Mouse (Mus musculus) 416B (cell line): ENCODE data around the gene Alox12e.
A peak's percentile ranks its signal among the peaks of the same experiment; 100 is the strongest.
"Not testable (repeated sequence)": the region's sequence is repeated elsewhere in the genome, so short reads cannot be mapped to it uniquely, and the experiment has no call there.

ENCODE experiments used
- DNase-seq: peaks from one replicate; pipeline ENCODE4 v3.0.0; 2011; ENCODE audit warnings: low read depth

Alox12e gene

GRCm38 (mm10) chr11:70322528-70322927, at the start of gene Alox12e:
Alox12e (minus strand) TSS chr11:70322628.
- DNase-seq: no peak

DNA sequence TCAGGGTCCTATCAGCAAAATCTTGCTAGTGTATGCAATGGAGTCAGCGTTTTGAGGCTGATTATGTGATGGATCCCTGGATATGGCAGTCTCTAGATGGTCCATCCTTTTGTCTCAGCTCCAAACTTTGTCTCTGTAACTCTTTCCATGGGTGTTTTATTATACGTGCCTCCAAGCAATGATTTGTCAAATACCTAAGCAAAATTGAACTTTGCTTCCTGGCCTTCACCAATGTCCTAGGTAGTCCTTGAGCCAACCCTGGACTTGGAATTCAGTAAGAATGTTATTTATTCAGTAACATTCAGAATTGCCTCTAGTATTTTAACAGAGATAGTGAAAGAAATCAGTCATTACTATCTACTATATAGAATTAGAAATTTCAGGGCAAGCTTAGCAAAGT, 46.2 kb upstream of the Alox12e start:
- not testable (repeated sequence) for DNase-seq

DNA sequence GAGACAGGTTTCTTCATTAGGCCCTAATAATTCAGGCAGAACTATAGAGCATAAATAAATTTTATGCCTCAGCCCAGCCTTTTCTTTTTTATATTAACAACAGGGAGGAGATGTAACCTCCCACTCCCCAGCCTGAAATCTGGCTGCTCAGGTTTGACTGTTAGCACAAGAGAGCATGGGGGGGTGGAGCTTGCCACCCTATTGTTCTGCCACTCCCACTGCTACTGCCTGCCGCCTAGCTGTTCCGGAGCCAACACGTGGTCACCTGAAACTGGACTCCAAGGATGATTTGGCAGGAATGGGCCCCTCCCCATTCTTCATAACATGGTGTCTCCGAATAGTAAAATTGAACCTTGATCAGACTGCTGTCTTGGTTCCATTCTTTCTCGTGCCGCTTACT, 45.3 kb upstream of the Alox12e start:
- DNase-seq: not testable (repeated sequence)

GRCm38 (mm10) chr11:70351868-70352267, 29.4 kb upstream of the Alox12e start, which contains the start of gene Alox15:
Alox15 (minus strand) TSS chr11:70352031.
- no peak for DNase-seq

GRCm38 (mm10) chr11:70348630-70349029, 26.2 kb upstream of the Alox12e start:
- no peak for DNase-seq

- DNase-seq: no peak
Observed at GRCm38 (mm10) chr11:70347861-70348260, 25.4 kb upstream of the Alox12e start.

DNA sequence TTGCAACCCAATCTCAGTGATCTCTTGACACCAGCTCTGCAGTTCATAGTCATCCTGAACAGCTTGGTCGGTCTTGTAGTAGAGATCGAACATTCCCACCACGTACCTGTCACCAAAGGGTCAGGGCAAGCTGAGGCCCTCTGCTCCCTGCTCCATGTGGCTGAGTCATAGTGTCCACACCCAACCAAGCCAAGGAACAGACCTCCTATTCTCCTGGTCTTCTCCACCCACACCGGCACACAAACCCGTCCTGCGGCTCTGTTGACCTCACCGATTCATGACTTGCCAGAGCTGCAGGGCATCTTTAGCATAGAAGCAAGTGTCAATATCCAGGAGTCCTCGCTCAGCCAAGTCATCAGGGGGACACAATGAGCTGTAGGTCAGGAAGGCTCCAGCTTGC, 23.1 kb upstream of the Alox12e start:
- DNase-seq: no peak

DNA sequence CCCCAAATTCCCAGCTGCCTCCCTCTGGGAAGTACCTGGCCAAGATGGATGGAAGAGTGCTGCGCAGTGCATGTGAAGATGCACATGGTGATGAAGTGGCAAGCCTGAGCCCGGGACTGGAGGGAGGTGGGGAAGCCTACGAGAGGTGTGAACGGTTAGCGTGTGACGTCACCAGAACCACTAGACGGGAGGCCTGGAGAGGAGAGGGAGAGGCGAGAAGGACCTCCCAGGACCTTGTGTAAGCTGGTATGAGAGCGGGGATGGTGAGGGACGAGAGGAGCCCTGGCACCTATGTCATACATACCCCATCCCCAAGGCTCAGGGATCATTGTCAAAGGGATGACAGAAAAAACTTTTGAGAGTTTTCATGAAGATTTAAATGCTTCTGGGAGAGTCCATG, 22.6 kb upstream of the Alox12e start:
- no peak for DNase-seq

DNA sequence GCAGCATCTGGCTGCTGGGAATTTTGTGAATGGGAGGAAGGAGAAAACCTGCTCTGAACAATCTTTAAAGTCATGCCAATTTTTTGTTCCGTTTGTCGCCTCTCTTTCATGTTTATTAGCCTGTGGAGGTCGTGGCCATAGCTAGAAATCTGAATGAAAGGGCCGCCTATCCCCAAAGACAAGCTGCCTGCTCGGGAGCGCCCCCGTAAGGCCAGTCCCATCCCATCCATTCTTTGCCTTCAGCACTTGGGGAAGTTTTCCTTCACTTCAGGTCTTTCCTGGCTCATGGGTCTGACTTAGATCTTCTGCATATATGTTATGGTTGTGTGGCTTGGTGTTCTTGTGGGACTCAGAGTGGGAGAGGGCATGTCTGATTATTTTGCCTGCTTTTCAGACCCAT, 17.1 kb upstream of the Alox12e start:
- DNase-seq: no peak

GRCm38 (mm10) chr11:70334477-70334876, 12.0 kb upstream of the Alox12e start:
- DNase-seq: peak; percentile 70

- DNase-seq: no peak
Observed at GRCm38 (mm10) chr11:70324726-70325125, 2.3 kb upstream of the Alox12e start.

DNA sequence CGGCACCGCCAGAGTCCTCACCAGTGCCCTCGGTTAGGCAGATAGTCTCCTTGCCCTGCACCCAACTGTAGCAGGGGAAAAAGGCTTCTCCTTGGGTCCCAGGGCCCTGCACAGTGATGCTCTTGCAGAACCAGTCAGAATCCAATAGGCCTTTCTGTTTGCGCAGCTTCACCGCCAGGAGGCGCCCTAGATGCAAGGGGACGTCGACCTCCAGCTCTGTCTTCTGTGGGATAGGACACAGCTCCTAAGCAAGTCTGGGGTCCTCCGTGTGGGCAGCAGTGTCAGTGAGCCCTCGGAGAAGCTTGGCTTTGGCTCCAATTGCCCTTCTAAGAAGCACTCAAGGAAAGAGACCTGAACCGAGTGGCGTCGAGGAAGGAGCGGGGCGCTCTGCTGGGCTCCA, 764 bp downstream of the Alox12e start:
- peak; percentile 62 for DNase-seq

DNA sequence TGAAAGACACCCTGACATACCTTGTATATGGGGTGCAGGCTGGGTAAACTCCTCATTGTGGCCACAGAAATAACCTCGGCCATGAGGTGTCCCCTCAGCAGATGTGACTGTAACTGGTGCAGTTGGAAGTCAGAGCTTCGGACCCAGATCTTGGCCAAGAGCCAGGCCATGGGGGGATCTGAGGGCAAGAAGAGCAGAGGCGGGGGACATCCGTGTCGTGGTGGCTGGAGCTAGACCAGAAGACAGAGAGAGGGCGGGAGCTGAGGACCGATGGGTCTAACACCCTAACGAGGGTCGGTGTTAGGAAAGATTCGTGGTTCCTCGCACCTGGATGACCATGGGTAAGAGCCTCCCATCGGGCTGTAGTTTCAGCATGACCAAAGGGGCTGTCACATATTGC, 2.8 kb downstream of the Alox12e start:
- no peak for DNase-seq

GRCm38 (mm10) chr11:70313833-70314232, 8.6 kb downstream of the Alox12e start:
- DNase-seq: peak; percentile 72

DNA sequence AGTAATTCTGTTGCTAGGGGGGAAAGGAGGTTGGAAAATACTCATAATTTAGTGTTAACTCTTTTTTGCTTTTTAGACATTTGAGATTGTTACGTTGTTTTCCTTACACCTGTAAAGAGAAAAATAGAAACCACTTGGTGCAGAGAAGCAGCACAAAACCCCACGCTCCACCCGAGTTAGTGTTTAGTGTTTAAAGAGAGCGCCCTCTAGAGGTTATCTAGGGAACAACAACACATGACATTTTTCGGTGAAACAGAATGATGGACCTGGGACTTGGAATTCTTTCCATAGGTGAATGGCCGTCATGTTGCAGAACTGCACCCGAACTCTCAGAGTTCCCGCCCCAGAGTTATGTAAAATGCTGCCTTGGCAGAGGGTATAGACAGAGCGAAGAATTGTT, 13.1 kb downstream of the Alox12e start:
- peak; percentile 68 for DNase-seq

- DNase-seq: peak; percentile 52
Observed at GRCm38 (mm10) chr11:70308296-70308695, 14.1 kb downstream of the Alox12e start.

DNA sequence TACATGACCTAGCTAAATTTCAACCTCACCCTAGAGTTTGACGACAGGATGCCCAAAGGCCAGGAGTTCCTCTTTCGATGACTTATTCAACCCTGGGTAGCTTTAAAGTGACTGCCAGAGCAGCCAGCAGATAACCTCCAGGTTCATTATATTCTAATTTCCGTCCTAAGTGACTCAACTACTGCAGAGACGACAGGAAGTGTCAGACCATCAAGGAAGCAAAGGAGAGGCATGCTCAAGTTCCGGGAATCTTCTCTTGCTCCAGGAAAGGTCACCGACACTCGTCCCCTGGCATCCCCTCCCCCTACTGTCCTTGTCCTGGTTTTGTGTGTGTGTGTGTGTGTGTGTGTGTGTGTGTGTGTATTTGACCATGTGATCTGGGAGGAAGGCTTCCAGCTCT, 16.3 kb downstream of the Alox12e start:
- DNase-seq: peak; percentile 80

DNA sequence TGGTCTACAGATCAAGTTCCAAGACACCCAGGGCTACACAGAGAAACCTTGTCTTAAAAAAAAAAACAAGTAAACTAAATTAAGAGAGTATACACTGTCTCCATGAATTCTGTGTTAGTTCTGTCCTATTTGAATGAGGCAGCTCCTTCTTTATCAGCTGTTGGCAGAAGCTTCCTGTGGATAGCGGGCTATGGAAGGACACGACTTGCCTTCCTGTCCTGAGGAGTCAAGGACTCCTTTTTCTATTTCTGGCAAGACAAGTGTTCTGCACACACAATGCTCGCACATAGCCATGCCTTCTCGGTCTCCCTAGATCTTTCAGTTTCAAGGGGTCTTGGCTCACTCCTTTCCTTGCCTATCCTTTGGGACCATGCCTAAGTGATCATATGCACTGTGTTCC, 20.1 kb downstream of the Alox12e start:
- DNase-seq: peak; percentile 63

GRCm38 (mm10) chr11:70297836-70298454, 24.5 kb downstream of the Alox12e start:
- DNase-seq: no peak

DNA sequence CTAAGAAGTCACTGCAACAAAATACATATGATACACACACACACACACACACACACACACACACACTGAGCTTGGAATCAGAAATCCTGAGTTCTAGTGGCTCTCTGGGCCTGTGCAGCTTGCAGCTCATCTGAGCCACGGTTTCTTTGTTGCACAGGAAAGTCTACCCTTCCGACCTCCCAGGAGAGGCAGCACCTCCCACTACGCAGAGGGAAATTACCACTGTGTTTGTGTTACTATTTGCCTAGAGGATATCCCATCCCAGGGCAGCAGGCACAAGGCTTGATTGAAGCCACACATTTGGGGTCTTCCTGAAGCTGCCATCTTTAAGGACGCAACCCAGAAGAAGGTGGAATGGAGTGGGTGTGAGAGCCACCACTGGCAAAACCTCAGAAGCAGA, 25.0 kb downstream of the Alox12e start:
- no peak for DNase-seq

DNA sequence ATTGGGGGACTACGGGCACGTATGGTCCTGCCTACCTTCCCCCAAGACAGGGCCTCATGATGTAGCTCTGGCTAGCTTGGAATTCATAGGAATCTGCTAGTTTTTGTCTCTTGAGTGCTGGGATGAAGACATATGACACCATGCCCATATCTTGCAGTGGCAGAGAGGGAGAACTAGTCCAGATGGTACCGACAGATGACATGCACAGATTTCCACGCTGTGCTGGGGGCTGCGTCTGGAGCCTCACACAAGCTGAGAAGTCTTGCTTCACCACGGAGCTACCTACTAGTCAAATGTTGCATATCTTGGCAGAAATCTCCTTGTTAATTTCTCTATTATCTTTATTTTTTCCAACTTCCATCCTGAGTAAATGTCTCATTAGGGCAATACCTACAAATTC, 28.5 kb downstream of the Alox12e start:
- no peak for DNase-seq

- DNase-seq: no peak
Observed at GRCm38 (mm10) chr11:70291235-70291634, 31.2 kb downstream of the Alox12e start.

DNA sequence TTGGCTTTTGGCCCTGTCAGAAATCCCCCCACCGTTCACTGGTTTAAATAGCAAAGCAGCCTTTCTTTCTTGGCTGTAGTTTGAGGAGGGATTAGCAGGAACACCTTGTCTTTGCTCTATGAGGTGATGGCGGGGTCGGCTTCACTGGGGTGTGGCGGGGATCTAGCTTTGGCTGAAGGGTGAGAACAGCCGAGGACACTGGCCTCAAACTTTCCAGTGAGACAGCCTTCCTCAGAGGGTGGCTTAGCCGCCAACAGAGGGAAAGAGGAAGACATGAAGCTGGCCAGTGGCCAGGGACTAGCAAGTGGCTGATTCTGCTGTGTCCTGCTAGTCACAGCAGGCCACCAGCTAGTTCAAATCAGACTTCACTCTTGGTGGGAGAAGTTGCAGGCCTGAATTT, 33.2 kb downstream of the Alox12e start:
- peak; percentile 57 for DNase-seq

- DNase-seq: no peak
Observed at GRCm38 (mm10) chr11:70288102-70288501, 34.3 kb downstream of the Alox12e start.
